Mouse (Mus musculus) adipocyte (in vitro differentiated cells): ENCODE measurements at regions not wholly inside any gene's neighbourhood (a gene's known extent, or its start where the extent isn't known, plus 50 kb on each side); places are given as distances from the start of the nearest gene placed in this dataset.

Source experiments
- DNase-seq: peaks from one replicate; pipeline ENCODE4 v3.0.0-alpha.2; 2016; ENCODE audit warnings: low spot score

DNA sequence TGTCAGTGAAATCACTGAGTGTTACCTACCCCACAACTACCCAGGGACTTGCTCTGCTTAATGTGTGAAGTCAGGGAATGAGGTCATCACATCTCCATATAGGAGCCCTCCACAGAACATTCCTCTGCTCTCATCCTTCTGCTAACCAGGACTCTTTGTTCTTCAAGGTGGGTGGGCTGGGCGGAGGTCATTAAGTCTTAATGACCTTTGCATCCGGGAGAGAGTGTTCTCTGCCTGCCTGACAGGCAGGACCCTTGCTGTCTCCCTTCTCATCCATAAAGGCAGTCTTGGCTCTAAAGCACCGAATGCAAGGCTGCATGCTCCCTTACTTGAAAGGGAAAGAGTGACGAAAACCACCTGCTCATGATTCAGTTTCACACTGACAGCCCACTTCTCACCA lies 1051.4 kb downstream of the Slc22a22 start:
- DNase-seq: no peak

DNA sequence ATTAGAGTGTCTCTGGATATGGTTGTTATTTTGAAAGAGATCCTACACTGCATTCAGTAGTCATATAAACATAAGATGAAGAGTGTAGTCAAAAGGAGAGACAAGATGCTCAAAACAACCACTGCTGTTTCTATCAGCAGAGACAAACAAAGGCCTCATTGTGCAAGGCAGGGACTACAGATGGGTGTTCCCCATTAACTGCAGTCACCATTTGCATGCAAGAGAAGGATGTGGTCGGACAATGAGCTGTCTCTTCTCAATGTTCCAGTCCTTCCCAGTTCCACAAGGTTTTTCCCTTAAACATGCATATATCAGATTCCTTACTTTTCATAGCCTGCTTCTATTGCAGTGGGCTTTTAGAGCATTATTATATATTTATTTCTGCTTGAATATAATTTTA lies 1056.7 kb downstream of the Slc22a22 start:
- DNase-seq: no peak

DNA sequence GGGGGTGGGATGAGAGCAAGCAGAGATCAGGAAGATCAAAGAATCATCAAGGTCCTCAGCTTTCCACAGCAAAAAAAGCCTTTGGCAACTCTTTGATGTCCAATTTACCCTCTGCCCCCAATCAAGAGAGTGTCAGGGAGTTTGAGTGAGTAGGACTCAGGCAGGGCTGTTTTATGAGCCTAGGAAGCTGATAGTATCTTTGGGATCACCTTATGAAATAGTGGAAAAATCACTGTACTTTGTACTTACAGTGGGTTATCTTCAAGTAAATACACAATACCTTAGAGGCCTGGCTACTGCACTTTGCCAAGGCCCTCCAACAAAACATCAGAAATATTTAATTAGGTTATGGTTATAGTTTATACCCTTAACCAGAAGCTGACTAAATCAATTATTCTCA lies 1085.4 kb downstream of the Slc22a22 start:
- DNase-seq: no peak

DNA sequence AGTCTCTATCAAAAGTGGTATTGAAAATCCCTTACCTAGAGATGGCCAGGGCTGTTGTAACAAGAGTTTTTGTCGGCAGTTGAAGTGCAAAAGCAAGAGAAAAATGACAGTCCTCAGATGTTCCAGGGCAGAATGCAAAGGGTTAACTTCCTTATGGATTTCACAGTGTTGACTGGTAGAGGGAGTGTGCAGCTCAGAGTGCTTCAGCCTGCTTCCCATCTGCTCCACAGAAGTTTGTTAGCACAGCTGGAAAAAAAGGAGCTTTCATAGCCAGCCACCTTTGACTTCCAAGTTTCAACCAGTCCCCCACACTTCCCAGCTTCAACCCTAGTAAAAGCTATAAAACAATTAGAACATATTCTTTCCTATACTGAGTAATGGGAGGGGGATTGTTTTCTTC lies 1098.9 kb downstream of the Slc22a22 start:
- DNase-seq: peak; percentile 18

DNA sequence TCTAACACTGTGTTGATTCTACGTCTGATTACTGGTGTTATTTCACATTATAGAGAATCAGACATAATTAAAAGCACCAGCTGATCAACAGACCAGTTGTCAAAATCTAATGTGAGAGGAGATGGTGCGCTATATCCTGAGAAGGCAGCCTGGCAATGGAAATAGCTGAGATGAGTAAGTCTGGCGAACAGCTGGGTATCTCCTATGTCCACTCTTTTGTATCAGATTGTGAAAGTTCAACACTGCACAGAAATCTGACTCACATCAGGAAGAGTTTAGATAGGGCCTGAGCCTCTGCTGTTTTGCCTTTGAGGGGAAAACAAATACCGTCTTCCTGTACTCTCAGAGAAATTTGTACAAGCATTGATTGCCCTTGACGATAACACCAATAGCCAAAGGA lies 1126.5 kb downstream of the Slc22a22 start:
- no peak for DNase-seq

- DNase-seq: peak; percentile 41
Measured at GRCm38 (mm10) chr15:56346111-56346510, 1131.3 kb downstream of the Slc22a22 start.

- no peak for DNase-seq
Measured at GRCm38 (mm10) chr15:56344973-56345372, 1132.5 kb downstream of the Slc22a22 start.

GRCm38 (mm10) chr15:56344304-56344932 lies 1133.0 kb downstream of the Slc22a22 start:
- peak; percentile 53 for DNase-seq

DNA sequence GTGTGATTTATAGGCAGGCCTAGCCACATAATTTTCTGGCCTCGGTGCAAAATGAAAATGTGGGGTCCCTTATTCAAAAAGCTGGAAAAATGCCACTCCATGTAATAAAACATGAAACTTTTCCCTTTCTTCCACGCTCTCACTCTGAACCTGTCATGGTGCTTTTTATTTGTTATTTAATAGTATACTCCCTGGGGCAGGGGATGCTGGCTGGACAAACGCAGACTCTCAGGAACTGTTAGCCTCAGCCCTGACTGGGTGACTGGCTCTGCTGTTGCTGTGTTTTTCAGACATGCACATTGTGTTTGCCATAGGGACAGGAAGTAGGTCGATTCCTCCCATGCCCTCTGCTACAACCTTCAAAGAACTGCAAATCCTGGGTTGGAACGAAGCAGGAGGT lies 1139.5 kb downstream of the Slc22a22 start:
- no peak for DNase-seq

GRCm38 (mm10) chr15:56336449-56336848 lies 1141.0 kb downstream of the Slc22a22 start:
- peak; percentile 83 for DNase-seq

DNA sequence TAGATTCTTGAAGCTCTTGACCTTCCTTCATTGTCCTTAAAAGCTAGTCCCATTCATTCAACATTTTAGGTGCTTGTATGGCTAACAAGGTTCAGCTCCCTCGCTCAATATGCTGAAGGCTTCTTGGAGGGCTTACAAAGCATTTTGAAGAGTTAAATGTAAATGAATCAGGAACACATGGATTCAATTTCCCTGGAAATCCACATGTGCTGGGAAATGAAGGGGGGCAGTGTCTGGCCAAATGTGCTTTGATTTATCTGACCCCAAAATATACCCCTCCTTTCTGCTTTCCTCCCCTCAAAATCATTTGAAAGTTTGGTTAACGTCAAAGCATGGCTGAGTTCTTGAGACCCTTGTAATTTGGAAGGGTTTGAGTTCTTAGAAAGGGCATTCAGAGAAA lies 1142.4 kb downstream of the Slc22a22 start:
- no peak for DNase-seq

DNA sequence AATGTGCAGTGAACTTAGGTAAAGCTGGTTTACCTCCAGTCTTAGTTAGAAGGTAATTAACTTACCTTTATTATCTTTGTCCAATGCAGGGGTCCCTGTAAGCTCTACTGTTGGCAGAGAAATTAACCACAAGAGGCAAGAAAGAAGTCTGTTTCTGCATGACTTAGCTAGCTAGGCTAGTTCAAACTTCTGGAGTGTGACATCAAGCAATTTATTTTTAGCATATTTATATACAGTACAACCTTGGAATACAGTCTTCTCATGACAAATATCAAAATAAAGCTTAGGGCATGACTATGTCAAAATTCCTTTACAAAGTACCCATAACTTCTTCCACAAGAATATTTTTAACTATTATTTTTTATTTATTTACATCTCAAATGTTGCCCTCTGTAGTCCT lies 1156.9 kb downstream of the Slc22a22 start:
- no peak for DNase-seq

DNA sequence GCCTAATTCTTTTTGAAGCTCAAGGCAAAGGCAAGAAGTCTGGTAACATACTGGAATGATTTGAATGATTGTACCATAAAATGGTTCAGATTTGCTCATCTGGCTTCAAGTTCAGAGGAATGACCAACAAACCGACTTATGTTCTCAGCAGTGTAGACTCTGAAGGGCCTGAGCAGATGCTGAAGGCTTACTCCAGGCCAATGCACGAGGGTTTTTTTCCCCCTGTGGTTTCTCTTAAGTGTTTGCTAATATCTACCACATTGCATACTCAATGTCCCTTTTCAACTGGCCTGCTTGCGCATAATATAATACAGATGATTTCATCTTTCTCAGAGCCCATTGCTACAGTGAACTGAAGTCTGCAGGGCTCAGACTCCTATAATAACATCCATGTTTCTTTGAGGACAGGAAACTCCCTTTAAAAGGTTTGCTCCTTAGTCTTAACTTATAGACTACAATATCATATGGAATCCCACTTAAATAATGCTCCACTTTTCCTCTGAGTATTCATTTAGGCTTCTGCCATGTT lies 1182.5 kb downstream of the Slc22a22 start:
- no peak for DNase-seq

DNA sequence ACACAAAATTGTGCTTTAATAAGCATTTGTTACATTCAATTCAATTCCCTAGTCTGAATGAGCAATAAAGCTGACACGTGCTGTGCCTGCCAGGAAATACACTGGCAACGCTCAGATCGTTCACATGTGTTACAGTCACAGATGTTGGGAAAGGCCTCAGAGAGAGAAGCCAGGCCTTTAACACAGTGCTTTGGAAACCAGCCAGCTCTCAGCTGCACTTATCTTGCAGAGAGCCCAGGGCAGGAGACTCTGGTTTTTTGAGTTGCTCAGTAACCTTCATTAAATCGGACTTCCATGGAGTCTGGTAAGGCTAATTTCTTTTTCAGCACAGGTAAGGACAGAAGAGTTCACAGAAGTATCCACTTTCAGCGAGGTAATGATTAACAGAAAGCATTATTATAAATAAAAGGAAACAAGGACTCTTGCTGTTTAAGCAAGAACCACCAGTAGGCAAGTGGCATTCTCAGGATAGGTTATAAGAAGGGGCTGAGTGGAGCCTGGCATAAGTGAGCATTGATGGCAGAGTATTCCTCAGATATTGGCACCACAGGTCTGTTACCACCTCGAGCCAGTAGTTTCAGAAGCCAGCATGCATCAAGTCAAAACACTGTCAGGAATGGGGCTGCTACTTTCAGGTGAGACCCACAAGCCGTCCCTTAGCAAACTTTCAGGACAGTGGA lies 1198.7 kb downstream of the Slc22a22 start:
- peak; percentile 91 for DNase-seq

- no peak for DNase-seq
Measured at GRCm38 (mm10) chr15:56278006-56278405, 1199.4 kb downstream of the Slc22a22 start.

- no peak for DNase-seq
Measured at GRCm38 (mm10) chr15:56248731-56249130, 1228.7 kb downstream of the Slc22a22 start.

GRCm38 (mm10) chr15:56244004-56244735 lies 1233.3 kb downstream of the Slc22a22 start:
- DNase-seq: no peak

GRCm38 (mm10) chr15:56202552-56202951 lies 1274.9 kb downstream of the Slc22a22 start:
- DNase-seq: no peak

GRCm38 (mm10) chr15:56199336-56199735 lies 1278.1 kb downstream of the Slc22a22 start:
- no peak for DNase-seq

DNA sequence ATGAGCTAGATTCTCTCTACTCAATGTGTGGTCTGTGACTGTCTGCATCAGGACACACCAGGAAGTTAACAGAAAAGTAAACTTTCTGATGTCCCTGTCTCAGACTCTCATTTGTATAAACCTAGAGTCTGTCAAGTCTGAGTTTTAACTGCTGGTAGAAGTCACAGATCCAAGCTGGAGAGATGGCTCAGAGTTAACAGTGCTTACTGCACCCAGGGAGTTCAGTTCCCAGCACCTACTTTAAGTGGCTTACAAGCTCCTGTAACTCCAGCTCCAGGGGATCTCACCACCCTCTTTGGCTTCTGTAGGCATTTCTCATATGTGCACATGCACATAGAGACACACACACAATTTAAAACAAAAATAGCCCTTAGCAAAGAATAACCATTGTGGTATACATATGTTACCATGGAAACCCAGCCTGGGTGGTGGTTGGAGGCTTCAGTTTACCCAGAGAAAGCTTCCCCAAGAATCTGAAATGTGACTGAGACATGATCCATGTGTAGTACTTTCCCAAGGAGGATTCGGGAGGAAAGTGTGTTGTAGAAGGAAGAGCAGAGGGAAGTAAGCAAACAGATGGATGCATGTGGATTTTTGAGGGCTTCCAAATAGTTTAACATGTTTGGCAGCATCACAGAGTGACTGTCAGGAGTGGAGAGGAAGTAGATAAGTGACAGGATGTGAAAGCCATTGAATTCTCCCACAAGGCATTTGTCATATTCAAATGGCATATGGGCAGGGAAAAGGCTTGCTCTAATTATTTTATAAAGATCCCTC lies 1279.8 kb downstream of the Slc22a22 start:
- DNase-seq: no peak

DNA sequence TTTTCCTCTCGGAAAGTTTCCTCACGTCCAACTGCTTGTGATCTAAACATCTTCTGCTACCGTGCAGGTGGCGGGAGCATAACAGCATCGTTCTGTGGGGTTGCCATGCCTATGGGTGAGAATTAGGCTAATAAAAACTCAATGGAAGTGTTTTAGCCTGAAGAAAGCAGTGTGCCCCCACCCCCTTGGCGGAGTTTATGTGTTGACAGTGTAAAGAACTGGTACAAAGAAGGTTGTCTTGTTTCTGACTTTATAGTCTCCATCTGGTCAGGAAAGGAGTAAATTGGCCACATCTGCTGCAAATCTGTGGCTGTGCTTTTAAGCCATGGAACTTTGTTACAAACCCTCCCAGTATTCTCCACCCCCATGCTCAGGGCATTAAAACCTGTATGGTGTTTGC lies 1311.2 kb downstream of the Slc22a22 start:
- no peak for DNase-seq

GRCm38 (mm10) chr15:56158726-56159125 lies 1318.7 kb downstream of the Slc22a22 start:
- DNase-seq: no peak
